Mouse (Mus musculus): ENCODE measurements at regions not wholly inside any gene's neighbourhood (a gene's known extent, or its start where the extent isn't known, plus 50 kb on each side); places are given as distances from the start of the nearest gene placed in this dataset.

DNA sequence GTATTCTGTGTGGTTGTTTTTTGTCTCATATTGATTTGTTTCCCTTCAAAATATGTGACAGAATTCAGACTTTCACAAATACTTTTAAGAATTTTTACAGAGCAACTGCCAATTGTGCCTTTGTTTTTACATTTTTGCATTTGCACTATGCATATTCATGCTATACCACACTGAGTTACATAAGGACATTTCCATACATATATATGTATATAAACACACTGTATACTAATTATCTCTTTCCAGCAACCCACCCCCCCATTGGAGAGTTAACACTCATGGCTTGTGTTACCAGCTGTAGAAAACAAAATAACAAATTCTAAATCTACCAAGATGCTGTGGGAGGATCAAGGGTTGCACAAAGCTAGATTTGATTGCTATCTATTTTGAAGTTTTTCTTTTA is 1163.8 kb upstream of the Jmjd1c start:
- H3K27ac ChIP-seq (replicated peaks; ENCODE audit: insufficient read depth, low read depth, low read length) = no peak overlapping the region
- DNase-seq (ENCODE audit: extremely low read depth, low read depth, low spot score) = no peak
- H3K36me3 ChIP-seq (ENCODE audit: control insufficient read depth, insufficient read depth, low read length) = no peaks in the 10 kb centered on the region
- H3K9ac ChIP-seq (ENCODE audit: low read depth, low read length) = no peak overlapping the region
- no peaks in the 10 kb centered on the region for H3K79me2 ChIP-seq (ENCODE audit: control insufficient read depth, insufficient read depth, low read length)
- TF ChIP-seq CTCF (IDR thresholded peaks at IDR 0.05; ENCODE audit: low read depth, low read length) (no peak), POLR2A (IDR thresholded peaks at IDR 0.05; ENCODE audit: extremely low read depth, insufficient read depth, low read length) (no peak)
- H3K4me1 ChIP-seq (ENCODE audit: control insufficient read depth, insufficient read depth, low read length) = no peaks in the 10 kb centered on the region
- H3K4me3 ChIP-seq (ENCODE audit: insufficient read depth, low read depth, low read length) = no peak overlapping the region
- H3K27me3 ChIP-seq (ENCODE audit: control insufficient read depth, insufficient read depth, low read length) = no peaks in the 10 kb centered on the region

DNA sequence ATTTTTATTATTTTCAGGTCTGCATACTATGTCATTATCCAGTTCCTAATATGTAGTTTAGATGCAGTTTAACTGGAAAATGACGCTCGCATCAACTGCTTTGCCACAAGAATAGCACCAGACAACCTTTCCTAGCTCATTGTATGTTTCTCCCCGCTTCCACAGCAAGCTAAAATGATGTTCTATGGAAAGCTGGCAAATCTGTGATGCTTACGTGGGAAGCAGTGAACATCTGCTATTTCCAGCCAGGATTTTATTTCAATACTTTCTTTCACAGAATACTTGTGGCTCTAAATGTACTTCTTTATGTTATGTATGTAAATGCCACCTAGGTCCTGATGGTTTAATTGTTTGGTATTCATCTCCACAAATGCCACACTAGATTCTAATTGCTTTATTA is 1147.3 kb upstream of the Jmjd1c start:
- H3K27ac ChIP-seq (replicated peaks; ENCODE audit: insufficient read depth, low read depth, low read length) = no peak overlapping the region
- no peaks in the 10 kb centered on the region for H3K27me3 ChIP-seq (ENCODE audit: control insufficient read depth, insufficient read depth, low read length)
- H3K4me3 ChIP-seq (ENCODE audit: insufficient read depth, low read depth, low read length) = no peak overlapping the region
- H3K79me2 ChIP-seq (ENCODE audit: control insufficient read depth, insufficient read depth, low read length) = no peaks in the 10 kb centered on the region
- H3K4me1 ChIP-seq (ENCODE audit: control insufficient read depth, insufficient read depth, low read length) = no peaks in the 10 kb centered on the region
- DNase-seq (ENCODE audit: extremely low read depth, low read depth, low spot score) = no peak
- H3K36me3 ChIP-seq (ENCODE audit: control insufficient read depth, insufficient read depth, low read length) = no peaks in the 10 kb centered on the region
- WGBS = 70% methylated on average over 4 of the region's 4 CpGs
- TF ChIP-seq CTCF (IDR thresholded peaks at IDR 0.05; ENCODE audit: low read depth, low read length) = no peak
- no peak for TF ChIP-seq POLR2A (IDR thresholded peaks at IDR 0.05; ENCODE audit: extremely low read depth, insufficient read depth, low read length)
- H3K9ac ChIP-seq (ENCODE audit: low read depth, low read length) = no peak overlapping the region

DNA sequence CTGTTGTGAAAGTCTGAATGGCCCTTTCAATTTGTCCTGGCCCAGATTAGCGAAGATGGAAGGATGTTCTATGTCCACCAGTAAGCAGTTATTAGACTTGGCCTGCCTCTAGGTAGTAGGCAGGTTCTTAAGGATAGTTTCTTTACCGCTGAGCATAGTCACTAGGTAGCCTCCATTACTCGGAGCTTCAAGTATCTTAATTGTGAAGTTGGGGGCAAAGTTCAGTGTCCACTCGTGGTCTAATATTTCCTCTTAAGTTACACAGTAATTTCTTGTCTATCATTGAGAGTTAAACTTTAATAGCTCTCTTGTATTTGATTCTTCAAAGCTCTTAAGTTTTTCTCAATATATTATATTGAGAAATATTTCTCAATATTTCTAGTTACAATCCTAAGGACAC is 1133.5 kb upstream of the Jmjd1c start:
- Histone ChIP-seq H3K9ac (ENCODE audit: low read depth, low read length) (no peak overlapping the region), H3K4me1 (ENCODE audit: control insufficient read depth, insufficient read depth, low read length) (no peaks in the 10 kb centered on the region), H3K27me3 (ENCODE audit: control insufficient read depth, insufficient read depth, low read length) (no peaks in the 10 kb centered on the region), H3K36me3 (ENCODE audit: control insufficient read depth, insufficient read depth, low read length) (no peaks in the 10 kb centered on the region), H3K4me3 (ENCODE audit: insufficient read depth, low read depth, low read length) (no peak overlapping the region), H3K27ac (replicated peaks; ENCODE audit: insufficient read depth, low read depth, low read length) (no peak overlapping the region), H3K79me2 (ENCODE audit: control insufficient read depth, insufficient read depth, low read length) (no peaks in the 10 kb centered on the region)
- WGBS = 55% methylated on average over 4 of the region's 4 CpGs
- no peak for DNase-seq (ENCODE audit: extremely low read depth, low read depth, low spot score)
- no peak for TF ChIP-seq POLR2A (IDR thresholded peaks at IDR 0.05; ENCODE audit: extremely low read depth, insufficient read depth, low read length)
- no peak for TF ChIP-seq CTCF (IDR thresholded peaks at IDR 0.05; ENCODE audit: low read depth, low read length)

DNA sequence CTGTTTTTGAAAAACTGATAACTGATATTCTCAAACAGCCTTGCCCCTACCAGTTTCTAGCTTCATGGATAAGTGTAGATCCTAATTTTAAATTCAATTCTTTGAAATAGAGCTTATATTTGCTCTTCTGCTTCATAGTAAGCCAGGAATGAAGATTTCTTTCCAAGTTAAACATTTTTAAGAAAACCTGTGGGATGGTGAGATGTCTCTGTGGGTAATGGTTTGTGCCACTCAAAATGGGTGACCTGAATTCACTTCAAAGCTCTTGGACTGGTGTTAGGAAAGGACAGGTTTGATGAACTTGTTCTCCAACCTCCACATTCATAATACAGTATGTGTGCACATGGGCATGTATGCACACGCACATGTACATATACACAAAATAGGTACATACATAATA is 1126.2 kb upstream of the Jmjd1c start:
- Histone ChIP-seq H3K4me1 (ENCODE audit: control insufficient read depth, insufficient read depth, low read length) (no peaks in the 10 kb centered on the region), H3K79me2 (ENCODE audit: control insufficient read depth, insufficient read depth, low read length) (no peaks in the 10 kb centered on the region), H3K36me3 (ENCODE audit: control insufficient read depth, insufficient read depth, low read length) (no peaks in the 10 kb centered on the region), H3K27ac (replicated peaks; ENCODE audit: insufficient read depth, low read depth, low read length) (no peak overlapping the region), H3K4me3 (ENCODE audit: insufficient read depth, low read depth, low read length) (no peak overlapping the region), H3K27me3 (ENCODE audit: control insufficient read depth, insufficient read depth, low read length) (no peaks in the 10 kb centered on the region), H3K9ac (ENCODE audit: low read depth, low read length) (no peak overlapping the region)
- TF ChIP-seq POLR2A (IDR thresholded peaks at IDR 0.05; ENCODE audit: extremely low read depth, insufficient read depth, low read length) = no peak
- no peak for TF ChIP-seq CTCF (IDR thresholded peaks at IDR 0.05; ENCODE audit: low read depth, low read length)
- DNase-seq (ENCODE audit: extremely low read depth, low read depth, low spot score) = no peak
- 79% methylated on average over 1 of the region's 1 CpGs for WGBS

Measured in liver, adult 2 months (tissue).